Mouse (Mus musculus): Measurements from ENCODE around the gene Olfr70.
A peak's percentile ranks its signal among the peaks of the same experiment; 100 is the strongest.

The Olfr70 gene

GRCm38 (mm10) chr4:43700707-43701106, at the start of gene Olfr70:
Olfr70 (minus strand) TSS chr4:43700807.
- no peak for DNase-seq

- peak; percentile 28 to 46 for DNase-seq
Observed at GRCm38 (mm10) chr4:43745187-43745586, 44.6 kb upstream of the Olfr70 start.

- DNase-seq: no peak
Observed at GRCm38 (mm10) chr4:43743099-43743498, 42.5 kb upstream of the Olfr70 start.

- DNase-seq: no peak
Observed at GRCm38 (mm10) chr4:43742637-43743036, 42.0 kb upstream of the Olfr70 start.

GRCm38 (mm10) chr4:43741526-43741925, 40.9 kb upstream of the Olfr70 start:
- no peak for DNase-seq

- no peak for DNase-seq
Observed at GRCm38 (mm10) chr4:43738989-43739674, 38.5 kb upstream of the Olfr70 start.

GRCm38 (mm10) chr4:43737144-43737543, 36.5 kb upstream of the Olfr70 start:
- DNase-seq: no peak

- DNase-seq: no peak
Observed at GRCm38 (mm10) chr4:43733186-43733585, 32.6 kb upstream of the Olfr70 start.

- DNase-seq: no peak
Observed at GRCm38 (mm10) chr4:43732171-43732570, 31.6 kb upstream of the Olfr70 start.

GRCm38 (mm10) chr4:43730750-43731297, 30.2 kb upstream of the Olfr70 start:
- no peak for DNase-seq

GRCm38 (mm10) chr4:43729794-43730550, 29.4 kb upstream of the Olfr70 start, which contains the start of gene Spaar:
Spaar (plus strand) TSS chr4:43730034.
- DNase-seq: no peak

GRCm38 (mm10) chr4:43729126-43729525, 28.5 kb upstream of the Olfr70 start:
- DNase-seq: no peak

GRCm38 (mm10) chr4:43728576-43728954, 28.0 kb upstream of the Olfr70 start:
- no peak for DNase-seq

- no peak for DNase-seq
Observed at GRCm38 (mm10) chr4:43727718-43728575, 27.3 kb upstream of the Olfr70 start.

- no peak for DNase-seq
Observed at GRCm38 (mm10) chr4:43726995-43727394, 26.4 kb upstream of the Olfr70 start, which contains the start of gene Hrct1. Hrct1 (plus strand) TSS chr4:43727188.

- DNase-seq: no peak
Observed at GRCm38 (mm10) chr4:43726228-43726993, 25.8 kb upstream of the Olfr70 start.

GRCm38 (mm10) chr4:43724764-43725163, 24.2 kb upstream of the Olfr70 start:
- DNase-seq: peak; percentile 64 to 76

- DNase-seq: no peak
Observed at GRCm38 (mm10) chr4:43722191-43722590, 21.6 kb upstream of the Olfr70 start.

- DNase-seq: peak in 1 of 2 experiments; percentile 38
Observed at GRCm38 (mm10) chr4:43720491-43721228, 20.1 kb upstream of the Olfr70 start.

- DNase-seq: no peak
Observed at GRCm38 (mm10) chr4:43713652-43714219, 13.1 kb upstream of the Olfr70 start.

GRCm38 (mm10) chr4:43711821-43712220, 11.2 kb upstream of the Olfr70 start:
- peak; percentile 94 to 97 for DNase-seq
